Mouse (Mus musculus) bone marrow macrophage, adult 2 months (primary cell): Measurements from ENCODE around the gene Mex3a. TPM values are rescaled to one million over a fixed set of nuclear protein-coding genes. Genes with fewer than 3 reads are reported as not detected.

ENCODE experiments used
- H3K27ac ChIP-seq: 2 replicates; pipeline ENCODE4 v1.5.1; 2012; ENCODE audit warnings: low read depth, low read length; ENCODE audit not compliant: insufficient read depth
- H3K4me1 ChIP-seq: 2 replicates; pipeline ENCODE4 v1.6.1; 2012; ENCODE audit warnings: low read length; ENCODE audit not compliant: control insufficient read depth, insufficient read depth
- H3K4me3 ChIP-seq: 2 replicates; pipeline ENCODE4 v1.5.1; 2012; ENCODE audit warnings: mild to moderate bottlenecking, low read length, moderate library complexity; ENCODE audit not compliant: insufficient read depth
- CTCF ChIP-seq: IDR thresholded peaks from 2 replicates; pipeline ENCODE4 v1.5.1; 2012; ENCODE audit warnings: low read depth, mild to moderate bottlenecking, low read length, moderate library complexity
- POLR2A ChIP-seq: IDR thresholded peaks from 2 replicates; pipeline ENCODE4 v1.6.1; 2012; ENCODE audit warnings: mild to moderate bottlenecking, low read depth, low read length, borderline replicate concordance
- polyA plus RNA-seq: library from polyadenylated mRNA; stranded (reverse); fragments of >200 nt; gene quantifications from 2 replicates; pipeline ENCODE4 v1.2.4, GENCODE M21; 2012; ENCODE audit not compliant: missing spikeins, insufficient read depth, insufficient read length

Gene Mex3a
- polyA plus RNA-seq, 1 experiment, result 0.16 TPM

DNA sequence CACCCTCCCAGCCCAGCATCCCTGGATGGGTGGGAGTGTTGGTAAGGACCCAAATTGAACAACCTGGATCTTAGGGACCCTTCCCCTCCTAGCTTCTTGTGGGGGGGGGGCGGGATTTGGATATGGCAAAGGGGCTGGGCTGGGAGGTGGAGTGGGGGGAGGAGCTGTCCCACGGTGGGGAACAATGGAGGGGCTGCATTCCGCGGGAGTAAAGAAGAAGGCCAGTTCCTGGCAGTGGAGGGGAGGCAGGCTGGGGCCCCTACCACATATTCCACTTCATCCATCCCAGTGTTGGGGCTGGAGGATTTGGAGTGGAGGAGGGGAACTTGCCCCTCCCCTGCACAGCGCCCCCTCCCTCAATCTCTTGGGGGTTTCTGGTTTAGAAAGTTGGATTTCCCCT is 1.5 kb downstream of the Mex3a start:
- TF ChIP-seq CTCF, result no peak
- no peak for TF ChIP-seq POLR2A
- H3K4me3 ChIP-seq, result no peak overlapping the region
- peaks cover 4% of the 10 kb centered on the region; the same call in 1 of the 2 replicates for H3K4me1 ChIP-seq
- no peak overlapping the region for H3K27ac ChIP-seq

DNA sequence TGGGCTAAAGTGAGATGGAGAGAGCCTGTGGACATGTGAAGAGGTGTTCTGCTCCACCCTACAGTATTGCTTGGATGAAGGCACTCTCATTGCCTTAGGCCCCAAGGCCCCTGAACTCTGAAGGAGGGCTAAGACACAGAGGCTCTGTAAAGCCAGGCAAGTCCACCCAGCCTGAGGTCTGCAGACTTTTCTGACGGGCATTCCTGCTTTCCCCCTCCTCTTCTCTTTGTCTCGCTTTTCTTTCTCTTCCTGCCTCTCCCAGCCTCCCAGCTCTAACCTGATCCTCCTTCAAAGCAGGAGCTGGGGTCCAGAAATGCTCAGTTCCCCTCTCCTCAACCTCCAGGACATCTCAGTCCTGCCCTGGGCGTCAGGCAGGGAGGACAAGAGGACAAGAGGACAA is 2.8 kb downstream of the Mex3a start:
- TF ChIP-seq POLR2A, result no peak
- no peak for TF ChIP-seq CTCF
- Histone ChIP-seq H3K4me1 (peaks cover 4% of the 10 kb centered on the region; the same call in 1 of the 2 replicates), H3K27ac (no peak overlapping the region), H3K4me3 (no peak overlapping the region)

DNA sequence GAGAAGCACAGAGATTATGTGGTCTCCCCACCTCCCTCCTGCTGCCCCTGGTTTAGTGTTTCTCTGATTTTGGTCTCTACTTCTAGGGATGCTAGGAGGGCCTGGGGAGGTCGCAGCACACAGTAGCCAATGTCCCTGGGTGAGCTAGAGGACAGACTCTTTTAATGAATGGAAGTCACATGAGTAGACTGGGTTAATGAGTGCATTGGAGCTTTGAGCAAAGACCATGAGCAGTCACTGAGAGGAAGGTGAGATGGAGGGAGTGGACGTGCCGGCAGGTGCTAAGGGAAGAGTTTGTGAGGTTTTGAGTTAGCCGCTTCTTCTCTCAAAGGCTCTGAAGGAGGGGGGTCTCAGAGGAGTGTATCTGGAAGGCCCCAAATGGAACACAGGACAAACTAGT is 3.3 kb downstream of the Mex3a start:
- no peak overlapping the region for H3K27ac ChIP-seq
- peaks cover 2% of the 10 kb centered on the region; the same call in 1 of the 2 replicates for H3K4me1 ChIP-seq
- H3K4me3 ChIP-seq, result no peak overlapping the region
- TF ChIP-seq POLR2A, result no peak
- no peak for TF ChIP-seq CTCF

DNA sequence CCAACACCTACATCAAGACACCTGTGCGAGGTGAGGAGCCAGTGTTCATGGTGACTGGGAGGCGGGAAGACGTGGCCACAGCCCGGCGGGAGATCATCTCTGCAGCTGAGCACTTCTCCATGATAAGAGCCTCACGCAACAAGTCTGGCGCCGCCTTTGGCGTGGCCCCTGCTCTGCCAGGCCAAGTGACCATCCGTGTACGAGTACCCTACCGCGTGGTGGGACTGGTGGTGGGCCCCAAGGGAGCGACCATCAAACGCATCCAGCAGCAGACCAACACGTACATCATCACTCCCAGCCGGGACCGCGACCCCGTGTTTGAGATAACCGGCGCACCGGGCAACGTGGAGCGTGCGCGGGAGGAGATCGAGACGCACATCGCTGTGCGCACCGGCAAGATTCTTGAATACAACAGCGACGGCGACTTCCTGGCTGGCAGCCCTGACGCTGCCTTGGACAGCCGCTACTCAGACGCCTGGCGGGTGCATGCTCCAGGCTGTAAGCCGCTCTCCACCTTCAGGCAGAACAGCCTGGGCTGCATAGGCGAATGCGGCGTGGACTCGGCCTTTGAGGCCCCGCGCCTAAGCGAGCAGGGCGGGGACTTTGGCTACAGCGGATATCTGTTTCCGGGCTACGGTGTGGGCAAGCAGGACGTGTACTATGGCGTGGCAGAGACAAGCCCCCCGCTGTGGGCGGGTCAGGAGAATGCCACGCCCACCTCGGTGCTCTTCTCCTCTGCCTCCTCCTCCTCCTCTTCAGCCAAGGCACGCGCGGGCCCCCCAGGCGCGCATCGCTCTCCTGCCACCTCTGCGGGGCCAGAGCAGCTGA is 4.1 kb downstream of the Mex3a start:
- H3K27ac ChIP-seq, result no peak overlapping the region

DNA sequence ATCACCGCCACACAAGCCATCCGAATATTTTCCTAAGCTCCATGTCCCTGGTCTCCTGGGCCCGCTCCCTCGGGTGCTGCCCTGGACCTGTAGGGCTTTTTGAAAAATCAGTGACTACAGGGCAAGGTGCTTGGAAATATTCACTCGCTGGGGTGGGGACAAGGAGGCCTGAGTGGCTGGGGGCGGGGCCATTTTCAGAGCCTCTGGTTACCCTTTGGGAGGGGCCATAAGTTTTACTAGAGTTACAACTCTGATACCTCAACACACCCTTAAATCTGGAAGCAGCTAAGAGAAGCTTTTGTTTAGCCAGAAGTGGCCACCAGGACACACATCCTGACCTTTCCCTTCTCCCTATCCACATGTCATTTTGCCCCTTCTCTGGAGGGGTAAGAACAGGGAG is 5.0 kb downstream of the Mex3a start:
- no peak overlapping the region for H3K27ac ChIP-seq
- no peaks in the 10 kb centered on the region for H3K4me1 ChIP-seq
- TF ChIP-seq POLR2A (no peak), CTCF (no peak)
- no peak overlapping the region for H3K4me3 ChIP-seq

More for the DNA sequence above, 4.1 kb downstream of the Mex3a start:
- Histone ChIP-seq H3K4me1 (no peaks in the 10 kb centered on the region), H3K4me3 (no peak overlapping the region)
- TF ChIP-seq CTCF, result no peak
- no peak for TF ChIP-seq POLR2A

DNA sequence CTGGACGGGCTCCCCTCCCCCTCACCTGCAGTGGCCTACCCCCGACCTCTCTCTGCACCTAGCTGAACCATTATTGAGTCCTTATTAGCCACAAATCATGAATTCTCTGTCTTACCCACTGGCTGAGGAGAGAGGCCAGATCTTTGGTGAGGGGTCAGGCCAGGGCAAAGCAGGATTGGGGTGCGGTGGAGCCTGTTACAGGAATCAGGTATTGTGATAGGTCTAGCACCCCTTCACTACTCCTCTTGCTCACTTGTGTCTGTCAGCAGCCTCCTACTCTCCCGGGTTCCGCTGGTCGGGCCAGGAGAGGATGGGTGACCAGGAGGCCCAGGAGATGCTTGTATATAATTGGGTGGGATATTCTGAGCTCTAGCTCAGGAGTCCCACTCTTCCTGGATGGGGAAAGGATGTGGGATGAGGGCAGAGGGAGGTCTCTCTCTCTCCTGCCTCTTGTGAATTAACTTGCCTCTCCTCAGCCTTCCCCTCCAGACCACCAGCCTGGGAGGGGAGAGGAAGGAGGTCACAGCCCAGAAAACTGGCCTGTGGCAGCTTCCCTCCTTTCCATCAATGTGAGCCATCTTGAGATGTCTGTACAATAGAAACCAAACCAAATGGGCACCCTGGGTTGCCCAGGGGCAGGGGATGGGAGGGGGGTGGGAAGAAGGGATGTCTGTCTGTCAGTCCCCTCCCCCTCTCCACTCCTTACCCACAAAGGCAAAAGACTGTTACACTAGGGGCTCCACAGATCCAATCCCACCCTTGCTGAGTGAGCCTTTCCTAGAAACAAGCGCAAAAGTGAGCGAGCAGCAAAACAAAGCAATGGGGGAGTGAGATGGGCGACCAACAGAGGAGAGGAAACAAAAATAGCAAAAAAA is 6.3 kb downstream of the Mex3a start:
- no peak overlapping the region for H3K4me3 ChIP-seq
- H3K27ac ChIP-seq, result no peak overlapping the region
- TF ChIP-seq CTCF (no peak), POLR2A (no peak)
- H3K4me1 ChIP-seq, result no peaks in the 10 kb centered on the region

DNA sequence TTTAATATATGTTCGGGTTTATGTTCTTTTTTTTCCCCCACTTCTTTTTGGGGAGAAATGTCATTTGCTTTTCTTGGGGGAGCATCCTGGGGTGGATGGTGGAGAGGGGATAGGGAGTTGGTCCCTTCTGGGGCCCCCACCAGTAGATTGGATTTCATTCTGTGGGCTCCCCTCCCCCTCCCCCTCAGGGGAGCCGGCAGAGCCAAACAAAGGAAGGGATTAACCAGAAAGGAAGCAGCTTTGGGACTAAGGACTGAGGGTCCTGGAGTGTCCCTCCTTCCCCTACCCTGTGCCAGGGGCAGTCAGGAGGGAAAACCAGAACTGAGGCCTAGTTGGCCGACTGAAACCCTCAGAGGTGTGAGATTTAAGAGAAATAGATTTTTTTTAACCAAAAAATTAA is 7.2 kb downstream of the Mex3a start:
- TF ChIP-seq CTCF, result no peak
- no peak for TF ChIP-seq POLR2A
- H3K4me3 ChIP-seq, result no peak overlapping the region
- H3K4me1 ChIP-seq, result no peaks in the 10 kb centered on the region
- no peak overlapping the region for H3K27ac ChIP-seq

DNA sequence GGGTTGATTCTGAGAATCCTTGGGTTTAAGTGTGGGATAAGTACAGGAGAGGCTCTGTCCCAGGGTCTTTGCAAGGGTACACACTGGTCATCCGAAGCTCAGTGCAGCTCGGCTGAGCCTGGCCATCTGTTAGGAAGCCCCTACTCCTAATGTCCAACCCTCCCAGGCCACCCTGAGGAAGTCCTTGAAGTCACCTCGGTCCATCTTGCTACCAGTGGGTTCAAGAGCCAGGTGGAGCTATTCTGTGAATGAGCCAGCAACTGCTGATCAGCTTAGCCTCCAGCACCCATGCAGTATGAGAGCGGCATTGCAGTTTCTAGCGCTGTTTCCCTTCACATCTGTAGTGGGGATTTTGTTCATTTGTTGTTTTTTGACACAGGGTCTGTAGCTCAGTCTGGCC is 7.9 kb downstream of the Mex3a start:
- H3K4me1 ChIP-seq, result no peaks in the 10 kb centered on the region
- H3K4me3 ChIP-seq, result no peak overlapping the region
- no peak for TF ChIP-seq CTCF
- no peak for TF ChIP-seq POLR2A
- H3K27ac ChIP-seq, result no peak overlapping the region

DNA sequence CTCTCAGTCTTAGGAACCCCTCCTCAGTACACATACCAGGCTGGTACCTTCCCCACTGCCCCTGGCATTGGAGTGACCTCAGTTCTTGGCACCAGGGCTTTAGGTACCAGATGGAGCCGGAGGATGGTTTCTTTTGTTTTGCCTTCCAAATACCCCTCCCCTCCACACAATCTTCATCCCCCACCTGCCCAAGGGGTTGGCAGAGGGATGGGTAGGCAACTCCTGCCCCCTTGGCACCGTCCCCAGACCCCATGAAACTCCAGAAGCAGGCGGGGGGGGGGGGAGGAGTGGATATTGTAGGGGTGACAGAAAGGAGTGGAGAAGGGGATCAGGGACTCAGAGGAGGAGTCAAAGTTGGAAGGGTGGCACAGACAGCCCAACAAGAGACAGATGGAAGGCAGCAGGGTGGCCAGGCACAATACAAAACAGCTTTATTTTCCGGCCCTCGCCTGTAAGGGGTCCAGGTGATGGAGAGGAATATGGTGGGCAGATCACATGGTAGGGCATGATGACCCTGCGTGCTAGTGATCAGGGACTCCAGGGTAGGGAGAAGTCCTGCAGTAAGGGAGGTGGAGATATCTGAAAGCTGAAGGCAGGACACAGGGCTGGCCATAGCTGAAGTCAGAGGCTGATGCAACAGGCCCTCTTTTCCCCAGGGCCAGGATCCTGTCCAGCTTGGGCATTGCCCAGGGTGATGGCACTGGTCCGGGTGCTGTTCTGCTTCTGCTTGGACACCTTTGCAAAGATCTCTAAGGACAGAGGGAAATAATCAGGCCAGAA is 9.6 kb downstream of the Mex3a start:
- no peak overlapping the region for H3K4me3 ChIP-seq
- H3K27ac ChIP-seq, result no peak overlapping the region
- H3K4me1 ChIP-seq, result 0 out of 2 replicates have a peak, but pooled peaks cover 2% of the 10 kb centered on the region
- TF ChIP-seq POLR2A (no peak), CTCF (no peak)
